Mouse (Mus musculus): ENCODE results near the gene Mrc2. TPM values are rescaled to one million over a fixed set of nuclear protein-coding genes. Genes with fewer than 3 reads are reported as not detected.
A peak's percentile ranks its signal among the peaks of the same experiment; 100 is the strongest.

The Mrc2 gene
- total RNA-seq, 2 experiments from 2014 or later = not detected

DNA sequence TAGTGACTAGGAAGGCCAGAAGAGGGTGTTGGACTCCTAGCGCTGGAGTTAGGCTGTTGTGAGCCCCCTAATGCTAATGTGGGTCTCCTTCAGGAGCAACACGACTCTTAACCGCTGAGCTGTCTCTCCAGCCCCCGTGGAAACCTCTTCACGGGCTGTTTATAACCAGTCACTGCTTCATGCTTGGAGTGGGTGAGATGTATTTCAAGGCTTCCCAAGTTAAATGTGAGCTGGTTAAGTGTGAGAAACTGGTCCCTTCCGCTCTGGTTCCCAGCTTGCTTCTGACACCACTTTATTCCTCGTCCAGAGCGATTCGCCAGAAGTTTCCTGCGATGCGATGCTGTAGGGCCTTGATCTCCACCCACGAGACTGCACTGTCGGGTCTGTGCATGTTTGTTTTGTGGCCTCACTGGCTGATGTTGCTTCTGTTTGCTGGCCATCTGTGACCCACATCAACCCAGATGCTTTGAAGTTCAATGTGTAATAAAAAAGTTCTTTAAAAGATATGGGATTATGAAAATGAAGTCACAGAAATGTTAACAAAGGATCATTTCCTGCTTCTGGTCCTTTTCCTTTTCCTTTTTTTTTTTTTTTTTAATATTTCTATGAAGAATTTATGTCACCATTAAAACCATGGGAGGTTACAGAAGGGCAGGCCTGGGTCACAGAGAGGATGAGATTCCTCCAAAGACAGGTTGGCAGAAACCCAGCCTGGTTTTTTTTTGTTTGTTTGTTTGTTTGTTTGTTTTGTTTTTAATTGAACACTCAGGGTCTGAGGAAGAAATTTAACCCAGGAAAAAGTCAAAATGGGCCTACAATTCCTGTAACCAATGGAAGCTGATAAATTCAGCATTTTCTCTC is 77.3 kb downstream of the Mrc2 start:
- no peak for ATAC-seq (replicated peaks; ENCODE audit: low FRiP score, poor library complexity, severe bottlenecking)

DNA sequence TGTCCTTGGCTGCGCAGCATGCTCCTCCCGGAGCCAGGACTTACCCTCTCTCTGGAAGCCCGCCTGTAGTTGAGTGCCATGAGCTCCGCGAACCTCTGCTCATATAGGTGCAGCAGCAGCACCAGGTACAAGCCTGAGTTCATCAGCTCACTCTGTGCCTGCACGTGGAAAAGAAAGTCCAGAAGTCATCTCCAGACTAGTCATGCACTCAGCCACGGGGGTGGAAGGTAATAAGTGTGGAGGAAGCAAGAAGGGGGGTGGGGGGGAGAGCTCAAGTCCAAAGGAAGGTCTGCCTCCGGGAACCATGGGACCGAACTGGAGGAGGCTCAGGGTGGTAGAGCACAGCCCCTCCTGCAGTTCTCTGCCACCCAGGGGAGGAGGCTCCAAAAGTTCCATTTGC is 79.4 kb downstream of the Mrc2 start:
- ATAC-seq (replicated peaks; ENCODE audit: low FRiP score, poor library complexity, severe bottlenecking) = no peak

- ATAC-seq (replicated peaks; ENCODE audit: low FRiP score, poor library complexity, severe bottlenecking) = no peak
These were observed 81.4 kb downstream of the Mrc2 start for GRCm38 (mm10) chr11:105373881-105374280.

- peak; percentile 78 for ATAC-seq (replicated peaks; ENCODE audit: low FRiP score, poor library complexity, severe bottlenecking)
These were observed 82.2 kb downstream of the Mrc2 start for GRCm38 (mm10) chr11:105374526-105375175.

DNA sequence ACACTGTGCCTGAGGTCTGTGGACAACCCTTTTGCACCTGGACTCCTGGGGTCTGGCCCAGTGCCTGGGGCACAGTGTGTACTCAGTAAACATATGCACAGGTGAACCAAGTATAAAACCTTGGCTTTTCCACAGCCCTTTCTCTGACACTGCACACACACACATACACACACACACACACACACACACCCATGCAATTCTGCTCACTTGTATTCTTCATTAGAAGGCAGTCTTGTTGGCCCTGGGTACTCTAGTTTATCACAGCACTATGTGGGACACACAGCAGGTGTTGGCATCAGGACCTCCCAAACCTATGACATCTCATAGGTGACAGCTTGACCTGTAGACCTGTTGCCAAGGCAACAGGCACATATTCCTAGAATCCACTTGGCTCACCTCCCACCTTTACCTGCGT is 83.4 kb downstream of the Mrc2 start:
- ATAC-seq (replicated peaks; ENCODE audit: low FRiP score, poor library complexity, severe bottlenecking) = no peak

DNA sequence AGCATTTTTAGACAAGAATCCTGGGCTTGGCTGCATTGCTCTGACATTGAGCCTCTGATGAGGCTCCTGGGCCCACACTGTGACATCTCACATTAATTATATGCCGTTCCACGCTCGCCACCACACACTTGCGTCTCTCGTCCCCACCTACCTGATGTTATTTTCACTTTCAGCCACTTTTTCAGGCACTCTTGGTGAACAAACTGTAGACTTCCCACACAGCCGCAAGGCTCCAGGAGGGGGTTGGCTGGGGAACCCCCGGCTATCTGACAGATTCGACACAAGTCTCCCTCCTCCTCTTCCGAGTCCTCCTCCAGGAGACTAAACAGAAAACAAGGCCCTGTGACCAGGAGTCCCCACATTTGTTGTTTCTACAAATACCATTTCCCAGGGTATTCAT is 92.8 kb downstream of the Mrc2 start:
- no peak for ATAC-seq (replicated peaks; ENCODE audit: low FRiP score, poor library complexity, severe bottlenecking)

DNA sequence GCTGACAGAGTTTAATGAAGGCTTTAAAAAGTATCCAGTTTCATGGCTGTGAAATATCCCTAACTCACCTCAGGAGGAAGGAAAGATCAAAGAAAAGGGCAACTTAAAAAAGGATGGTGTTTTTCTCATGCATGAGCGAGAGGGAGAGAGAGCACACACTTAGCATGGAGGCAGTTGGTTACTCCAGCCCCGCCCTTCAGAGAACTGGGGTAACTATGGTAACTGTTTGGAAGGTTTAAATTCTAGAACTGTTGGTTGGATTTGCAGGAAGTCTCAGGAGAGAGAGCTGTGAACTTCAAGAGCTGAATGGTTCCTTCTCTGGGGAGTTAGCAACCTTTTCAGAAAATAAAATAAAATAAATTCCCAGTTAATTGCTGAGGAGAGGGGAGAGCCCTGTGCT is 96.2 kb downstream of the Mrc2 start:
- ATAC-seq (replicated peaks; ENCODE audit: low FRiP score, poor library complexity, severe bottlenecking) = no peak

GRCm38 (mm10) chr11:105390290-105390689 is 97.8 kb downstream of the Mrc2 start:
- no peak for ATAC-seq (replicated peaks; ENCODE audit: low FRiP score, poor library complexity, severe bottlenecking)

Other genes with a start within 250 kb of the Mrc2 start
- gene Efcab3, start 229.1 kb upstream of the Mrc2 start, total RNA-seq (2015; ENCODE audit: low replicate concordance) = not detected in 2 replicates
- not detected in 2 replicates for gene Efcab3, start 229.1 kb upstream of the Mrc2 start, total RNA-seq (2017; ENCODE audit: low replicate concordance)
- gene Mettl2, start 166.2 kb upstream of the Mrc2 start, total RNA-seq (2015; ENCODE audit: low replicate concordance) = 2.9 TPM in 1 of 2 replicates, not detected in the other
- 1.7 and 7.1 TPM in 2 replicates for gene Mettl2, start 166.2 kb upstream of the Mrc2 start, total RNA-seq (2017; ENCODE audit: low replicate concordance)
- gene Gm10842, start 145.8 kb upstream of the Mrc2 start, total RNA-seq (2015; ENCODE audit: low replicate concordance) = not detected in 2 replicates
- not detected in 2 replicates for gene Gm10842, start 145.8 kb upstream of the Mrc2 start, total RNA-seq (2017; ENCODE audit: low replicate concordance)
- gene Tlk2, start 113.8 kb upstream of the Mrc2 start, total RNA-seq (2015; ENCODE audit: low replicate concordance) = 33.9 and 55.3 TPM in 2 replicates
- 67.9 and 85.7 TPM in 2 replicates for gene Tlk2, start 113.8 kb upstream of the Mrc2 start, total RNA-seq (2017; ENCODE audit: low replicate concordance)
- gene March10, start 164.1 kb downstream of the Mrc2 start, total RNA-seq (2015; ENCODE audit: low replicate concordance) = not detected in 2 replicates
- gene March10, start 164.1 kb downstream of the Mrc2 start, total RNA-seq (2017; ENCODE audit: low replicate concordance) = not detected in 2 replicates

All from erythroid progenitor cell, adult 5-6 weeks (primary cell).